Mouse (Mus musculus) testis, adult 2 months (tissue): Measurements from ENCODE around the gene Pofut2.

Source experiments
- CTCF ChIP-seq: fragments of 200-500 bp; IDR thresholded peaks from 2 replicates; pipeline ENCODE4 v1.5.1; 2012; ENCODE audit warnings: low read depth, mild to moderate bottlenecking, inconsistent platforms, low read length, moderate library complexity; ENCODE audit not compliant: control insufficient read depth, insufficient read depth, insufficient replicate concordance
- POLR2A ChIP-seq: fragments of 200-500 bp; IDR thresholded peaks from 2 replicates; pipeline ENCODE4 v1.6.1; 2012; ENCODE audit warnings: low read depth, mild to moderate bottlenecking, inconsistent platforms, low read length, moderate library complexity; ENCODE audit not compliant: control insufficient read depth

GRCm38 (mm10) chr10:77251784-77252539 is 7.1 kb upstream of the Pofut2 start:
- TF ChIP-seq CTCF (no peak), POLR2A (no peak)
